Mouse (Mus musculus) liver, adult 2 months (tissue): ENCODE measurements around the gene Ost4. TPM values are rescaled to one million over a fixed set of nuclear protein-coding genes. Genes with fewer than 3 reads are reported as not detected.

ENCODE experiments used
- DNase-seq: peaks from one replicate; pipeline ENCODE4 v3.0.0-alpha.2; 2011; ENCODE audit warnings: low read depth, low spot score; ENCODE audit errors: extremely low read depth
- H3K27ac ChIP-seq: fragments of 200-500 bp; replicated peaks from 2 replicates; pipeline ENCODE4 v1.5.1; 2012; ENCODE audit warnings: low read depth, mild to moderate bottlenecking, control low read depth, inconsistent platforms, low read length; ENCODE audit not compliant: insufficient read depth
- H3K27me3 ChIP-seq: fragments of 200-500 bp; 2 replicates; pipeline ENCODE4 v1.6.1; 2012; ENCODE audit warnings: mild to moderate bottlenecking, moderate library complexity, low read length, inconsistent platforms; ENCODE audit not compliant: control insufficient read depth, insufficient read depth
- H3K36me3 ChIP-seq: fragments of 200-500 bp; 2 replicates; pipeline ENCODE4 v1.6.1; 2012; ENCODE audit warnings: low read length, inconsistent platforms; ENCODE audit not compliant: control insufficient read depth, insufficient read depth
- H3K4me1 ChIP-seq: fragments of 200-500 bp; 2 replicates; pipeline ENCODE4 v1.6.1; 2011; ENCODE audit warnings: low read length; ENCODE audit not compliant: control insufficient read depth, insufficient read depth
- H3K4me3 ChIP-seq: fragments of 200-500 bp; 2 replicates; pipeline ENCODE4 v1.5.1; 2011; ENCODE audit warnings: low read depth, mild to moderate bottlenecking, control low read depth, low read length, moderate library complexity; ENCODE audit not compliant: insufficient read depth
- H3K79me2 ChIP-seq: fragments of 200-500 bp; 2 replicates; pipeline ENCODE4 v1.6.1; 2012; ENCODE audit warnings: inconsistent platforms, mild to moderate bottlenecking, low read length, moderate library complexity; ENCODE audit not compliant: control insufficient read depth, insufficient read depth
- H3K9ac ChIP-seq: fragments of 200-500 bp; 2 replicates; pipeline ENCODE4 v1.6.1; 2012; ENCODE audit warnings: low read depth, mild to moderate bottlenecking, control low read depth, inconsistent platforms, low read length
- CTCF ChIP-seq: fragments of 200-500 bp; IDR thresholded peaks from 2 replicates; pipeline ENCODE4 v1.5.1; 2011; ENCODE audit warnings: low read depth, low read length, control low read depth
- POLR2A ChIP-seq: fragments of 200-500 bp; IDR thresholded peaks from 2 replicates; pipeline ENCODE4 v1.6.1; 2011; ENCODE audit warnings: low read length, control low read depth; ENCODE audit not compliant: insufficient read depth; ENCODE audit errors: extremely low read depth
- WGBS: fragments of 180-500 bp; shearing (Covaris S2); methylation state at CpG from one replicate; pipeline ENCODE4 v1.1.7; 2018; 5-methylcytosine and 5-hydroxymethylcytosine counted together
- polyA plus RNA-seq: library from polyadenylated mRNA; depleted of rRNA; stranded (reverse); fragments of >200 nt; gene quantifications from 2 replicates; pipeline ENCODE4 v1.2.3, GENCODE M21; 2012
- total RNA-seq: library from RNA; depleted of rRNA; stranded (reverse); fragments of >200 nt; gene quantifications from 2 replicates; pipeline ENCODE4 v1.2.3, GENCODE M21; 2014

Ost4 gene
- total and polyA plus RNA-seq, 2 experiments, result 76.2 to 167 TPM

- TF ChIP-seq CTCF (no peak), POLR2A (no peak)
- no peak for DNase-seq
- 0 out of 2 replicates have a peak overlapping the region, but pooled peaks have one; percentile 18 for H3K9ac ChIP-seq
- no peaks in the 10 kb centered on the region; the same call in 1 of the 2 replicates for H3K79me2 ChIP-seq
- peak overlapping the region; percentile 23 for H3K27ac ChIP-seq
- no peaks in the 10 kb centered on the region for H3K27me3 ChIP-seq
- peaks cover 22% of the 10 kb centered on the region for H3K4me1 ChIP-seq
- peaks cover 25% of the 10 kb centered on the region for H3K36me3 ChIP-seq
- peak overlapping the region; percentile 12; the same call in 1 of the 2 replicates for H3K4me3 ChIP-seq
- 35% methylated on average over 2 of the region's 2 CpGs for WGBS
Observed at GRCm38 (mm10) chr5:30950922-30951321, 43.3 kb upstream of the Ost4 start.

DNA sequence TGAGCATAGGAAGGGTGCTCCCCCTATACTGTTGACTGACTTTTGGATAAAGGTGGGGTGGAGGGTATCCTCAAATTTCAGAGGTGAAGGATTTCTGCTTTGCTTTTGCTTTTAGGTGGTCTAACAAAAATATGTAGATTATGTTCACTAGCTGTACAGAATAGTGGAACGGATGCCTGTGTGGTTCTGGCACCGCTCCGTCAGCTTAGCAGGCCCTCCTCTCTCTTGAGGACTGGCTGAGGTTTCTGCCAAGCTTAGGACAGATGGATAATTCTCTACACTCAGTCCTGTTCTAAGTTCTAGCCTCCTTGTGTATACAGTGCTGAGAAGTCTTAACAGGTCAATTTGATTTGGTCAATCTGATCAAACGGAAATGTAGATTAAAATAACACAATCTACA, 42.9 kb upstream of the Ost4 start:
- Histone ChIP-seq H3K9ac (peak overlapping the region; percentile 80), H3K27ac (peak overlapping the region; percentile 75), H3K79me2 (no peaks in the 10 kb centered on the region; the same call in 1 of the 2 replicates), H3K36me3 (peaks cover 21% of the 10 kb centered on the region), H3K27me3 (no peaks in the 10 kb centered on the region), H3K4me1 (peaks cover 22% of the 10 kb centered on the region), H3K4me3 (peak overlapping the region; percentile 77)
- peak; percentile 59 for DNase-seq
- WGBS, result 14% methylated on average over 4 of the region's 4 CpGs
- TF ChIP-seq CTCF (no peak), POLR2A (no peak)

- peak; percentile 84 for DNase-seq
- under 1% methylated on average over 31 of the region's 31 CpGs for WGBS
- TF ChIP-seq CTCF (no peak), POLR2A (peak; percentile 70)
Observed at GRCm38 (mm10) chr5:30949654-30950326, 42.2 kb upstream of the Ost4 start.

GRCm38 (mm10) chr5:30948620-30949019, 41.0 kb upstream of the Ost4 start:
- DNase-seq, result peak; percentile 65
- H3K36me3 ChIP-seq, result peaks cover 4% of the 10 kb centered on the region
- H3K27ac ChIP-seq, result peak overlapping the region; percentile 14; the same call in 1 of the 2 replicates
- no peaks in the 10 kb centered on the region; the same call in 1 of the 2 replicates for H3K79me2 ChIP-seq
- H3K9ac ChIP-seq, result no peak overlapping the region
- 51% methylated on average over 5 of the region's 5 CpGs for WGBS
- no peaks in the 10 kb centered on the region for H3K27me3 ChIP-seq
- no peak for TF ChIP-seq POLR2A
- TF ChIP-seq CTCF, result no peak
- no peak overlapping the region for H3K4me3 ChIP-seq
- H3K4me1 ChIP-seq, result peaks cover 22% of the 10 kb centered on the region

More at GRCm38 (mm10) chr5:30949654-30950326, 42.2 kb upstream of the Ost4 start:
- no peaks in the 10 kb centered on the region for H3K27me3 ChIP-seq
- peak overlapping the region; percentile 75 for H3K27ac ChIP-seq
- peak overlapping the region; percentile 80 for H3K9ac ChIP-seq
- H3K79me2 ChIP-seq, result no peaks in the 10 kb centered on the region; the same call in 1 of the 2 replicates
- H3K36me3 ChIP-seq, result peaks cover 14% of the 10 kb centered on the region
- peaks cover 23% of the 10 kb centered on the region for H3K4me1 ChIP-seq
- H3K4me3 ChIP-seq, result peak overlapping the region; percentile 77

DNA sequence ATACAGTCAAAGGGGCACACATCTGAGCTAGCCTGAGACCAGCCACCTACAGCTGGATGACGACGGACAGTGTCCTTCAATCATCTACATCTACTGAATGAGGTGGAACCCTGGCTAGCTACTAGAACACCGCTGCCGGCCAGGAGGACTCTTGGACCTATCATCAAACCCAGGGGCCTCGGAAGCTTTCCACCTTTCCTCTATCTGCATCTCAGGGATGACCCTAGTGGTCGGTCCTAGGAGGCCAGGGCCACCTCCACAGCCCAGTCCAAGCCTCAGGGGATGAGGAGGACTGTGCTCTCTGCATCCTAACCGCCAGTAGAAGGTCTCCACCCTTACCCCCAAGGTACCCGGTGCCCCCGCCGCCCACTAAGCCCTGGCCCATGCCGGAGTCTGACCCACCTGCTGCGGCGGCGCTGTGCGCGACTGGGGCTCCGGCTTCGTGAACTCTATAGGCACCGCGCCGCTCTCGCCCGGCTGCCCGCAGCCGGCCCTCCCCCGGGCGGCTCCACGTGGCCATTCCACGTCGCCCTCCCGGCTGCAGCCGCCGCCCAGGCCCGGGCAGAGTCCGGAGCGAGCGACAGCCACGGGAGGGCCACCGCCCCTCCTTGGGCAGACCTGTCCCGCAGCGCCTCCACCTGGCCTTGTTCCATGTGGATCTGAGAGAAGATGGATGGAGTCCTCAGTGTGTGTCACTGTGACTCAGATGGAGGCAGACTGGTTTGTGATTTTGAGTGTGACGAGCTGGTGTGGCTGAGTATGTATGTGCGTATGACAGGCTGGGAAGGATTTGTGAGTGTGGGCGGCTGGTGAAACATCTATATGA, 37.6 kb upstream of the Ost4 start, which contains the start of gene Cgref1:
Gene Cgref1, minus strand, starts transcription at position 636 of the 826 bp plus-strand sequence.
- WGBS, result 8% methylated on average over 44 of the region's 44 CpGs
- H3K27me3 ChIP-seq, result no peaks in the 10 kb centered on the region
- no peaks in the 10 kb centered on the region for H3K36me3 ChIP-seq
- DNase-seq, result no peak
- TF ChIP-seq CTCF, result peak; percentile 47
- TF ChIP-seq POLR2A, result no peak
- peak within 1 kb of the TSS; percentile 64 for H3K9ac ChIP-seq
- peak within 1 kb of the TSS; percentile 53; the same call in 1 of the 2 replicates for H3K4me3 ChIP-seq
- H3K27ac ChIP-seq, result no peak within 1 kb of the TSS
- H3K79me2 ChIP-seq, result no peaks in the 10 kb centered on the region; the same call in 1 of the 2 replicates
- peaks cover 7% of the 10 kb centered on the region for H3K4me1 ChIP-seq
